Mouse (Mus musculus) 3134 (cell line): ENCODE data around the gene Gnb3.
A peak's percentile ranks its signal among the peaks of the same experiment; 100 is the strongest.
"Not testable (repeated sequence)": the region's sequence is repeated elsewhere in the genome, so short reads cannot be mapped to it uniquely, and the experiment has no call there.

Source experiments
- DNase-seq: peaks from one replicate; pipeline ENCODE4 v3.0.0-alpha.2; 2011; ENCODE audit warnings: low spot score; ENCODE audit not compliant: insufficient read length; ENCODE audit errors: extremely low read depth

Gnb3 gene

DNA sequence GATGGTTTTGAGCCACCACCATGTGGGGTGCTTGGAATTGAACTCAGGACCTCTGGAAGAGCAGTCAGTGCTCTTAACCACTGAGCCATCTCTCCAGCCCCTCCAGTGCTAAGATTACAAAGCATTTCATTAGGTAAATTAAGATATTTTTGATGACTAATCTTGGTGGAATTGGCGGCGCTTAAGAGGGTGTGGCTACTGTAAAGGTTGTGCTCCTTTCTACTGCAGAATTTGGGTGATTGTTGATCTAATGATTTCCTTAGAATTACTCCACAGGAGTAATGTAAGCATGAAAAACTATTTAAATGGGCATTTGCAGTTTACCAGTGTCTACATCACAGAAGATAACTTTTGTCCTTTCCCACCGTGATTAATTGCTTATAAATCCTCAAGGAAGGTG is 35.7 kb downstream of the Gnb3 start:
- peak; percentile 53 for DNase-seq

DNA sequence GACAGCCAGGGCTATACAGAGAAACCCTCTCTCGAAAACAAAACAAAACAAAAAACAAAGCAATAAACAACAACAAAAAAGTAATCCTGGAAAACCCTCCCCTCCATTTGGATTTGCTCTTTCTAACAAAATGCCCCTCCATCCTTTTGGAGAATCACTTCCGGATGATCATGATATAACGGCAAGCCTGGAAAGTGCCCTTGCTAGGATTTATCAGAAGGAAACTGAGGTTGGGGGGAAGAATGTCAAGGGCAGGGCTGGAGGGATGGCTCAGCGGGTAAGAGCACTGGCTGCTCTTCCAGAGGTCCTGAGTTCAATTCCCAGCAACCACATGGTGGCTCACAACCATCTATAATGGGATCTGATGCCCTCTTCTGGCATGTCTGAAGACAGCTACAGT is 36.4 kb downstream of the Gnb3 start:
- DNase-seq = not testable (repeated sequence)

DNA sequence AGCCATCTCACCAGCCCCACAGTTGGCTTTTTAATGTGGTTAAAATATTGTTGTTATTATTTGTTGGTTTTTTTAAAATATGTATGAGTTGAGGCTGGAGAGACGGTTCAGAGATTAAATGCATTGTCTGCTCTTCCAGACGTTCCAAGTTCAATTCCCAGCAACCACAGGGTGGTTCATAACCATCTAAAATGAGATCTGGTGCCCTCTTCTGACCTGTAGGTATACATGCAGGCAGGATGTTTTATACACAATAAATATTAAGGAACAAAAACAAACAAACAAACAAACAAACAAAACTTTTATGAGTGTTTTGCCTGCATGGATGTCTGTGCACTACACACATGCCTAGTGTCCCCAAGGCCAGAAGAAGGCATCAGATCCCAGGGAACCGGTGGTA is 37.0 kb downstream of the Gnb3 start:
- no peak for DNase-seq

DNA sequence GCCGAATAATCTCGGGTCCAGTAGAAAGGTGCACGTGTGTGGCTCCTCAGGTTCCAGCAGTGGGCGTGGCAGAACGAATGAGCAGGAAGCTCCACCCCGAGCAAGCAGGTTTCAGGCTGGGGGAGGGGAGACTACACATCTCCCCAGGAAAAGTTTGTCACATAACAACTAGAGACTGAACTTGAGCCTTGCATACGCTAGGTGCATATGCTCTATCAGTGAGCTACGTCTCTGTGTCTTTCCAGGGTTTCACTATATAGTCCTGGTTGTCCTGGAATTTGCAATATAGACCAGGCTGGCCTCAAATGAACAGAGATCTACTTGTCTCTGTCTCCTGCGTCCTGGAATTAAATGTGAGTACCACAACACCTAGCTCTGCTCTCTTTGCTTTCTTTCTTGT is 37.7 kb downstream of the Gnb3 start:
- not testable (repeated sequence) for DNase-seq

DNA sequence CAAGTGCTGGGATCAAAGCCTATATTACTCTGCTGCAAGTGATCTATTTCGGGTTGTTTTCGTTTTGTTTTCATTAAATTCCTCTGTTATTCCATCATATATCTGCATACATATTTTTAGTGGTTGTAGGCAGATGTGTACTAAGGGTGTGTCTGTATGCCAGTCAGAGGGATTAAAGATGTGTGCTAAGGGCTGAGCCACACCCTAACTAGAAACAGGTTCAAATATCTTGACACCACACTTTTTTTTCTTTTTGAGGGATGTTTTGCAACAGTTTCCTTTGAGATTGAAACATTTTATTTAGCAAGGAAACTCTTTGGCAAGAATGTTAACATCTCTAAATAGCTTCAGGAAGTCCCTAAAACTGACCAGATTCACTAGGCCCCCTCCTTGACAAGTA is 43.9 kb downstream of the Gnb3 start:
- DNase-seq = no peak

DNA sequence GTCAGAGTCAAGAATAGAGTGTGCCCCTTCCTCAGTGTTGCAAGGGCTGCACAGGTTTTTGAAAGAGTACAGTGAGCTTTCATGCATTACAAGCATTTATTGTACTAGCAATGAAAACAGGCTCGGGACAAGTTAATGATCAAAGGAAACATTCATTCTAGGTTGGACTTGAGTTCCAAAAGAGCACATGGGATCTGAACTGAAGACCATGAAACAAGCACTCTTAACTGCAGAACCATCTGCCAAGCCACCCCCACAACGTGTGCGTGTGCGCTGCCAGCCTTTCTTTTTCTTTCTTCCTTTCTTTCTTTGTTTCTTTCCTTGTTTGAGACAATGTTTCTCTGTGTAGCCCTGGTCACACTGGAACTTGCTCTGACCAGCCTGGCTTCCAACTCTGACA is 44.3 kb downstream of the Gnb3 start:
- DNase-seq = no peak

DNA sequence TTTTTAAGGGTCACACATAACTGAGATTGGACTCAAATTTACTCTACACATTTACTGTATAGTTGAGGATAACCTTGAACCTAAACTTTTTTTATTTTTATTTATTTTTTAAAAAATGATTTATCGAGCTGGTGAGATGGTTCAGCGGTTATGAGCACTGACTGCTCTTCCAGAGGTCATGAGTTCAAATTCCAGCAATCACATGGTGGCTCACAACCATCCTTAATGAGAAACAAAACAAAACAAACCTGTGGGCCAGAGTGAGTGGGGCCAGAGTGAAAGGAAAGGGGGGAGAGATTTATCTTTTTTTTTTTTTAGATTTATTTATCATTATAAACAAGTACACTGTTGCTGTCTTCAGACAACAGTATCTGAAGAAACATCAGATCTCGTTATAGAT is 48.2 kb downstream of the Gnb3 start:
- no peak for DNase-seq

DNA sequence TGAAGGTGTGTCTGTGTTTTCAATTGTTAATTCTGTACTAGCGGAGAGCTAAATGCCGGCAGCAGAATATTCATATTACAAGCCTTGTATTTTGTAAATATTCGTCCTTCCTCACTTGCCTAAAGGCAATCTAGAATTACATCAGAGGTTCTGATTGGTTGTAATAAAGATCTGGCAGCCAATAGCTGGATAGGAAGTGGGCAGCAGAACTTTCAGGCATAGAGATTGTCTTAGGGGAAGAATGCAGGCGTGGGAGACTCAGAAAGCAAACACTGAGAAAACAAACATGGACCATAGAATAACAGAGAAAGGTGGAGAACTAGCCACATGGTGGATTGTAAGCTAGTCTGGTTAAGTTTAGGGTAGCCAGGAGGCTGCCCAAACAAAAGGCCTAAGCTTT is 50.0 kb downstream of the Gnb3 start:
- DNase-seq = no peak

DNA sequence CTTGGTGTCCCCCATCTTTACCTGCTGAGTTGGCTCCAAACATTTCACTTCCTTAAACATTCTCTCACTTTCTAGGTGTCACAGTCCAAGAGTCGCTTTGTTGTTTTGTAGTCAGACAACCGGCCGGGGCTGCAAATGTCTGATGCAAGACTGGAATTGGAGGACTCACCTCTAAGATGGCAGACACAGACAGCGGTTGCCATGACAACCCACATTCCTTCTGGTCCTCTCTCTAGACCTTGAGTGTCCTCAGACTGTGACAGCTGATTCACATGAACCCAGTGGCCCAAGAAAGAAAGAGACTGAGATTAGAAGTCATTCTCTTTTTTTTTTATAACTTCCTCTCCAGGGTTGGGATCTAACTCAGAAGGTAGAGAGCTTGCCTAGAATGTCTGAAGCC is 50.6 kb downstream of the Gnb3 start:
- DNase-seq = no peak

DNA sequence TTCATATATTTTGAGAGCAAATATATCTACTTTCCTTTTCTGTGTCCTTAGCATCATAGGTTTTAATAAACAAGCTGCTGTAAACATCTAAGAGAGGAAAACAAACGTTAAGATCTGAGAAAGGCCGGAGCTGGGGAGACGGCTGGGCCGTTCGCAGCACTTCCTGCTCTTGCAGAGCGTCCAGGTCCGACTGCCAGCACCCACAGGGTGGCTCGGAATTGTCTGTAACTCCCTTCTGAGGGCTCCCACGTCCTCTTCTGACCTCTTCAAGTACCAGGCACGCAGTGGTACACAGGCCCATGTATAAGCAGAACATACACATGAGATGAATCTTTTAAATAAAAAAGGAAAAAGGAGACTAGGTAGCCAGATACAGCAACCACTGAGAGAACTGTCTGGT is 52.4 kb downstream of the Gnb3 start:
- DNase-seq = no peak

DNA sequence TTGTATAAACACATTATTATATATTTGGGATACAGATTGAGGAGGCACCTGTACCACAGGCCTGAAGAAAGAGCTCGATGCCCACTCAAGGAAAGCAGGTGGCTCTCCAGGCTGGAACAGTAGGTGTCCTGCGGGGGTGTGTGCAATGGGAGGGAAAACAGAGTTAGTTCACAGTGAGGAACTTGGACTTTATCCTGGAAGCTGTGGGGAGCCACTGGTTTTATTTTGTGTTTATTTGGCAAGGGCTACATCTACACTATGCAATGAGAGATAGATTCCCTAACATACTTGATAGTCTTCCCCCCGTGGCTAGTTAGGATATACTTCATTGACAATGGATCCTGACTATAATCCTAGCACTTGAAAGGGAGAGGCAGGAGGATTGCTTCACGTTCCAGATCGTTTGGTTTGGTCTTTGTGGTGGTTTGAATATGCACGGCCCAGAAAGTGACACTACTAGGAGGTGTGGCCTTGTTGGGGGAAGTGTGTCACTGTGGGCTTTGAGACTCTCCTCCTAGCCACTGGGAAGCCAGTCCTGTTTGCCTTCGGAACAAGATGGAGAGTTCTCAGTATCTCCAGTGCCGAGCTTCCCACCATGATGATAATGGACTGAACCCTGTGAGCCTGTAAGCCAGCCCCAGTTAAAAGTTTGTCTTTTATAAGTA is 53.2 kb downstream of the Gnb3 start:
- no peak for DNase-seq
